Mouse (Mus musculus) liver, embryonic 16.5 days (tissue): ENCODE results near the gene Phactr2. TPM values are rescaled to one million over a fixed set of nuclear protein-coding genes. Genes with fewer than 3 reads are reported as not detected.
"Not testable (repeated sequence)": the region's sequence is repeated elsewhere in the genome, so short reads cannot be mapped to it uniquely, and the experiment has no call there.

ENCODE experiments used
- ATAC-seq: fragments of 200-750 bp; cut with Nextera tagmentation; 2 replicates; pipeline ENCODE4 v1.8.0; 2017; ENCODE audit warnings: low read depth, mild to moderate bottlenecking, moderate number of reproducible peaks, moderate library complexity
- H3K27ac ChIP-seq: fragments of 300-500 bp; sonication (generic); 2 replicates; pipeline ENCODE4 v1.5.1; 2014; ENCODE audit warnings: mild to moderate bottlenecking, low read length
- H3K27me3 ChIP-seq: fragments of 300-500 bp; sonication (generic); 2 replicates; pipeline ENCODE4 v1.6.1; 2014; ENCODE audit warnings: low read depth, low read length, mixed read lengths; ENCODE audit not compliant: control insufficient read depth, insufficient read depth
- H3K36me3 ChIP-seq: fragments of 300-500 bp; sonication (generic); 2 replicates; pipeline ENCODE4 v1.6.1; 2014; ENCODE audit warnings: mild to moderate bottlenecking; ENCODE audit not compliant: control insufficient read depth, insufficient read depth
- H3K4me1 ChIP-seq: fragments of 300-500 bp; sonication (generic); 2 replicates; pipeline ENCODE4 v1.6.1; 2014; ENCODE audit warnings: low read depth, low read length, mixed read lengths; ENCODE audit not compliant: control insufficient read depth
- H3K4me2 ChIP-seq: fragments of 300-500 bp; sonication (generic); 2 replicates; pipeline ENCODE4 v1.6.1; 2014; ENCODE audit warnings: low read depth, low read length, mixed read lengths
- H3K4me3 ChIP-seq: fragments of 300-500 bp; sonication (generic); 2 replicates; pipeline ENCODE4 v1.5.1; 2014; ENCODE audit warnings: low read depth, mild to moderate bottlenecking, low read length
- H3K9ac ChIP-seq: fragments of 300-500 bp; sonication (generic); 2 replicates; pipeline ENCODE4 v1.6.1; 2014; ENCODE audit warnings: low read depth, low read length
- H3K9me3 ChIP-seq: fragments of 300-500 bp; sonication (generic); replicated peaks from 2 replicates; pipeline ENCODE4 v1.6.1; 2016; ENCODE audit warnings: low read length; ENCODE audit not compliant: control insufficient read depth
- WGBS: fragments of 180-500 bp; shearing (Covaris S2); extraction: QIAGEN DNeasy Blood & Tissue Kit; methylation state at CpG from one replicate; pipeline ENCODE4 v1.1.7; 2014; ENCODE audit not compliant: insufficient replicate concordance; 5-methylcytosine and 5-hydroxymethylcytosine counted together
- polyA plus RNA-seq: library from polyadenylated mRNA; unstranded; fragments of >200 nt; fragmentation: Nextera tagmentation; extraction: Ambion mirVana; gene quantifications from 2 replicates; pipeline ENCODE4 v1.2.1, GENCODE M21; 2015

The Phactr2 gene
- 3.4 and 3.5 TPM in 2 replicates for polyA plus RNA-seq

DNA sequence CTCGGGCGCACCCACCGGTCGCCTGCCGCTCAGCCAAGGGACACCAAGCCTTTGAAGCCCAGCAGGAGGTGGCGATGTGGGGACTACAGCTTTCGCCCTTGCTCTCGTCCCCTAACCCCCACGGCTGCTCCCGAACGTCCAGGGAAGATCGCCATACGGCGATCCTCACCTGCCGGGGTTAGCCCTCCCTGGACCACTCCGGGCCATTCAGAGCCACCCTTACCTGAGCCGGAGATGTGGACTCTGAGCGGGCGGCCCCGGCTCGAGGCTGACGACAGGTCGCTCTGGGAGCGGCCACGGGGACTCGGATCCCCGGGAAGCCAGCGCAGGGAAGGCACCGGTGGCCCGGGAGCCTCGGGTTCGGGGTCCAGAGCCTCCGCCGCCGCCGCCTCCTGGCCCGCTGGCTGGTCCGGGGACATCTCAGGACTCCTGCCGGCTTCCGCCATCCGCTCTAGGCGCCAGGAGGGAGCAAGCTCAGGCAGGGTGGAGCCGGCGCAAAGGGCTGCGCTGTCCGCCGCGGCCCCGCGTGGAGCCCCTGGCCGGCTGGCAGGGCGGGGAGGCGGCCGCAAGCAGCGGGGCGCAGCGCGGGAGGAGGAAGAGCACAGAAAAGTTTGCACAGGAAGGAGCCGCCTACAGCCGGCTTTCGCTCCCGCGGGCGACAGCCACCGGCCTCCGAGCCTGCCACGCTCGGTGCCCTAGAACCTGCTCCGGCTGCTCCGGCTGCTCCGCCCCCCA lies at the start of gene Phactr2:
Gene Phactr2 (minus strand): TSS at position 580 of the 735 bp plus-strand sequence.
- peak within 1 kb of the TSS; percentile 63 for H3K4me3 ChIP-seq
- no peaks in the 10 kb centered on the region for H3K9me3 ChIP-seq
- no peak within 1 kb of the TSS for H3K27ac ChIP-seq
- H3K27me3 ChIP-seq = peaks cover 35% of the 10 kb centered on the region
- no peaks in the 10 kb centered on the region for H3K36me3 ChIP-seq
- no peaks in the 10 kb centered on the region; the same call in 1 of the 2 replicates for H3K4me1 ChIP-seq
- peak within 1 kb of the TSS; percentile 74 for H3K4me2 ChIP-seq
- under 1% methylated on average over 68 of the region's 71 CpGs for whole genome bisulfite sequencing
- ATAC-seq = peak; percentile 37; the same call in 1 of the 2 replicates
- peak within 1 kb of the TSS; percentile 47 for H3K9ac ChIP-seq

GRCm38 (mm10) chr10:13521857-13522256 lies 47.6 kb upstream of the Phactr2 start:
- H3K27me3 ChIP-seq = no peaks in the 10 kb centered on the region
- H3K9me3 ChIP-seq = no peaks in the 10 kb centered on the region
- no peak overlapping the region for H3K4me3 ChIP-seq
- H3K9ac ChIP-seq = no peak overlapping the region
- no peaks in the 10 kb centered on the region; the same call in none of the 2 replicates for H3K4me1 ChIP-seq
- 34% methylated on average over 4 of the region's 4 CpGs for WGBS
- 0 out of 2 replicates have a peak overlapping the region, but pooled peaks have one; percentile 1 for H3K4me2 ChIP-seq
- peak; percentile 92 for ATAC-seq
- H3K36me3 ChIP-seq = no peaks in the 10 kb centered on the region
- H3K27ac ChIP-seq = peak overlapping the region; percentile 33; the same call in 1 of the 2 replicates

DNA sequence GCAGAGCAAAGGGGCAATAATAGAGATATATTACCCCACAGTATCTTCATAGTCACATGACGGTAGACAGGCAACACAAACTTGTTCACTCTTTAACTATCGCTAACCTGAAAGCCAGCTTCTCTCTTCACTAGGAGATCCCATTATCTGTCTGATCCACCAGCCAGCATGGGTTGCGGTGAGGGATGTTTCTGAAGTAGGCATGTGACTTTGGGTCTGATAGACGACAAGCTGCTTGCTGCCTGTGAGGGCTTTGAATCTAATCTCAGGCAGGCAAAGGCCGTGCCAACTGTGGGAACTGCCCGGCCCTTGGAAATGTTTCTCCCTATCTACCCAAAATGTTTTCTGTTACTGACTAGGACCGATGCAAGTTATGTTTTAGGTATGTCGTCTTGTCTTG lies 28.2 kb upstream of the Phactr2 start:
- Histone ChIP-seq H3K36me3 (peaks cover 9% of the 10 kb centered on the region; the same call in 1 of the 2 replicates), H3K9ac (peak overlapping the region; percentile 43; the same call in 1 of the 2 replicates), H3K4me3 (peak overlapping the region; percentile 61), H3K9me3 (no peaks in the 10 kb centered on the region), H3K27ac (peak overlapping the region; percentile 88), H3K4me2 (peak overlapping the region; percentile 59), H3K4me1 (peaks cover 11% of the 10 kb centered on the region), H3K27me3 (no peaks in the 10 kb centered on the region)
- peak; percentile 82 for ATAC-seq
- WGBS = 27% methylated on average over 8 of the region's 8 CpGs

GRCm38 (mm10) chr10:13501533-13501932 lies 27.3 kb upstream of the Phactr2 start:
- Histone ChIP-seq H3K4me1 (peaks cover 11% of the 10 kb centered on the region), H3K4me2 (peak overlapping the region; percentile 59), H3K4me3 (peak overlapping the region; percentile 61), H3K27ac (peak overlapping the region; percentile 88; the same call in 1 of the 2 replicates), H3K9ac (peak overlapping the region; percentile 49)
- not testable (repeated sequence) for H3K36me3 ChIP-seq, H3K9me3 ChIP-seq, H3K27me3 ChIP-seq, ATAC-seq
- WGBS = 27% methylated on average over 4 of the region's 4 CpGs

GRCm38 (mm10) chr10:13500938-13501496 lies 26.8 kb upstream of the Phactr2 start:
- peak overlapping the region; percentile 54 for H3K27ac ChIP-seq
- peak overlapping the region; percentile 49 for H3K9ac ChIP-seq
- H3K36me3 ChIP-seq = peaks cover 9% of the 10 kb centered on the region; the same call in 1 of the 2 replicates
- H3K4me3 ChIP-seq = peak overlapping the region; percentile 61
- peak overlapping the region; percentile 59 for H3K4me2 ChIP-seq
- 0% methylated on average over 18 of the region's 30 CpGs for WGBS
- no peaks in the 10 kb centered on the region for H3K27me3 ChIP-seq
- no peaks in the 10 kb centered on the region for H3K9me3 ChIP-seq
- peaks cover 11% of the 10 kb centered on the region for H3K4me1 ChIP-seq
- ATAC-seq = peak; percentile 76

DNA sequence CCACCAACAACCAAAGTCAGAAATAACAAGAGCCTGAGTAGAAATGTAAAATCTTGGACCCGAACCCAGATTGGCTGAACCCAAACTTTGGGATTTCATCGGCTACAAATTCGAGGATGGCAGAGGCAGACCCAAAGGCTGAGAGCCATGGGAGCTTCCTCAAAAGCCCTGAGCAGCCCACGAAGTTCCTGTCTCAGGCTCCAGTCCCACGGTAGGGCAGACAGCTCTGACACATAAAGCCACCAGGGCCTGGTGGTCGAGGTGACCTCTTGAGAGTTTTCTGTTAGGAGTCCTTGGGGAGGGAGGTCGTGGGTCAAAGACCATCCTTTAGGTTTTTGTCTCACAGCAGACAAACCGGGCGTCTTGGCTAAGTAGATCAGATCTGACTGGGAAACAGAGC lies 26.3 kb upstream of the Phactr2 start:
- 24% methylated on average over 9 of the region's 9 CpGs for WGBS
- peak overlapping the region; percentile 49; the same call in 1 of the 2 replicates for H3K9ac ChIP-seq
- no peaks in the 10 kb centered on the region for H3K27me3 ChIP-seq
- H3K4me2 ChIP-seq = peak overlapping the region; percentile 59
- peaks cover 9% of the 10 kb centered on the region; the same call in 1 of the 2 replicates for H3K36me3 ChIP-seq
- ATAC-seq = no peak
- peak overlapping the region; percentile 54 for H3K27ac ChIP-seq
- peaks cover 11% of the 10 kb centered on the region for H3K4me1 ChIP-seq
- H3K4me3 ChIP-seq = peak overlapping the region; percentile 61
- no peaks in the 10 kb centered on the region for H3K9me3 ChIP-seq

GRCm38 (mm10) chr10:13499331-13499730 lies 25.1 kb upstream of the Phactr2 start, which contains the start of gene Fuca2:
Fuca2 (plus strand) TSS chr10:13499540.
- 52% methylated on average over 2 of the region's 2 CpGs for WGBS
- peak within 1 kb of the TSS; percentile 59 for H3K4me2 ChIP-seq
- peaks cover 11% of the 10 kb centered on the region for H3K4me1 ChIP-seq
- H3K27ac ChIP-seq = peak within 1 kb of the TSS; percentile 54
- H3K9me3 ChIP-seq = no peaks in the 10 kb centered on the region
- H3K36me3 ChIP-seq = peaks cover 3% of the 10 kb centered on the region; the same call in 1 of the 2 replicates
- ATAC-seq = no peak
- no peaks in the 10 kb centered on the region for H3K27me3 ChIP-seq
- H3K4me3 ChIP-seq = no peak within 1 kb of the TSS
- H3K9ac ChIP-seq = no peak within 1 kb of the TSS

GRCm38 (mm10) chr10:13496315-13496714 lies 22.1 kb upstream of the Phactr2 start:
- Histone ChIP-seq H3K4me3 (no peak overlapping the region), H3K27ac (no peak overlapping the region), H3K27me3 (no peaks in the 10 kb centered on the region), H3K36me3 (no peaks in the 10 kb centered on the region), H3K9ac (no peak overlapping the region), H3K9me3 (no peaks in the 10 kb centered on the region), H3K4me1 (peaks cover 6% of the 10 kb centered on the region), H3K4me2 (no peak overlapping the region)
- ATAC-seq = no peak
- WGBS = 76% methylated on average over 3 of the region's 3 CpGs
